Mouse (Mus musculus): ENCODE results near the gene Osbpl10.
"Not testable (repeated sequence)": the region's sequence is repeated elsewhere in the genome, so short reads cannot be mapped to it uniquely, and the experiment has no call there.

Osbpl10 gene

GRCm38 (mm10) chr9:115031046-115031445 is 52.7 kb downstream of the Osbpl10 start:
- DNase-seq (ENCODE audit: low read depth, low spot score) = not testable (repeated sequence)

GRCm38 (mm10) chr9:115032786-115033185 is 54.4 kb downstream of the Osbpl10 start:
- DNase-seq (ENCODE audit: low read depth, low spot score) = no peak

- DNase-seq (ENCODE audit: low read depth, low spot score) = no peak
These were observed 55.9 kb downstream of the Osbpl10 start for GRCm38 (mm10) chr9:115034271-115034670.

GRCm38 (mm10) chr9:115034788-115035187 is 56.4 kb downstream of the Osbpl10 start:
- DNase-seq (ENCODE audit: low read depth, low spot score) = no peak

GRCm38 (mm10) chr9:115038215-115038614 is 59.8 kb downstream of the Osbpl10 start:
- DNase-seq (ENCODE audit: low read depth, low spot score) = no peak

- DNase-seq (ENCODE audit: low read depth, low spot score) = no peak
These were observed 60.3 kb downstream of the Osbpl10 start for GRCm38 (mm10) chr9:115038686-115039085.

- DNase-seq (ENCODE audit: low read depth, low spot score) = no peak
These were observed 60.9 kb downstream of the Osbpl10 start for GRCm38 (mm10) chr9:115039245-115039644.

GRCm38 (mm10) chr9:115042571-115042970 is 64.2 kb downstream of the Osbpl10 start:
- no peak for DNase-seq (ENCODE audit: low read depth, low spot score)

GRCm38 (mm10) chr9:115042971-115043706 is 64.8 kb downstream of the Osbpl10 start:
- DNase-seq (ENCODE audit: low read depth, low spot score) = no peak

GRCm38 (mm10) chr9:115043881-115044770 is 65.8 kb downstream of the Osbpl10 start:
- DNase-seq (ENCODE audit: low read depth, low spot score) = no peak

- peak; percentile 45 for DNase-seq (ENCODE audit: low read depth, low spot score)
These were observed 66.9 kb downstream of the Osbpl10 start for GRCm38 (mm10) chr9:115045087-115045800.

- DNase-seq (ENCODE audit: low read depth, low spot score) = no peak
These were observed 68.3 kb downstream of the Osbpl10 start for GRCm38 (mm10) chr9:115046701-115047100.

GRCm38 (mm10) chr9:115048340-115048739 is 70.0 kb downstream of the Osbpl10 start:
- DNase-seq (ENCODE audit: low read depth, low spot score) = no peak

GRCm38 (mm10) chr9:115048861-115049260 is 70.5 kb downstream of the Osbpl10 start:
- no peak for DNase-seq (ENCODE audit: low read depth, low spot score)

- peak; percentile 51 for DNase-seq (ENCODE audit: low read depth, low spot score)
These were observed 71.8 kb downstream of the Osbpl10 start for GRCm38 (mm10) chr9:115049981-115050720.

GRCm38 (mm10) chr9:115051976-115052375 is 73.6 kb downstream of the Osbpl10 start:
- DNase-seq (ENCODE audit: low read depth, low spot score) = peak; percentile 36

- DNase-seq (ENCODE audit: low read depth, low spot score) = no peak
These were observed 75.4 kb downstream of the Osbpl10 start for GRCm38 (mm10) chr9:115053779-115054178.

GRCm38 (mm10) chr9:115055041-115055830 is 76.9 kb downstream of the Osbpl10 start:
- peak; percentile 84 for DNase-seq (ENCODE audit: low read depth, low spot score)

- peak; percentile 14 for DNase-seq (ENCODE audit: low read depth, low spot score)
These were observed 80.4 kb downstream of the Osbpl10 start for GRCm38 (mm10) chr9:115058806-115059205.

- no peak for DNase-seq (ENCODE audit: low read depth, low spot score)
These were observed 86.5 kb downstream of the Osbpl10 start for GRCm38 (mm10) chr9:115064834-115065233.

Data from skeletal muscle tissue, adult 2 months (tissue).